Mouse (Mus musculus) small intestine, adult 2 months (tissue): Measurements from ENCODE around the gene Pak6. TPM values are rescaled to one million over a fixed set of nuclear protein-coding genes. Genes with fewer than 3 reads are reported as not detected.

Source experiments
- H3K27ac ChIP-seq: fragments of 200-500 bp; 2 replicates; pipeline ENCODE4 v1.5.1; 2012; ENCODE audit warnings: low read depth, low read length, control low read depth, inconsistent platforms; ENCODE audit not compliant: insufficient read depth
- H3K27me3 ChIP-seq: fragments of 200-500 bp; 2 replicates; pipeline ENCODE4 v1.6.1; 2012; ENCODE audit warnings: mild to moderate bottlenecking, moderate library complexity, low read length, inconsistent platforms; ENCODE audit not compliant: control insufficient read depth, insufficient read depth
- H3K36me3 ChIP-seq: fragments of 200-500 bp; 2 replicates; pipeline ENCODE4 v1.6.1; 2012; ENCODE audit warnings: mild to moderate bottlenecking, low read length, control low read depth, inconsistent platforms; ENCODE audit not compliant: control insufficient read depth, insufficient read depth
- H3K4me1 ChIP-seq: fragments of 200-500 bp; 2 replicates; pipeline ENCODE4 v1.6.1; 2012; ENCODE audit warnings: low read length, inconsistent platforms, mixed read lengths; ENCODE audit not compliant: control insufficient read depth, insufficient read depth, insufficient read length
- H3K4me3 ChIP-seq: fragments of 200-500 bp; 2 replicates; pipeline ENCODE4 v1.5.1; 2012; ENCODE audit warnings: low read depth, mild to moderate bottlenecking, control low read depth, inconsistent platforms, low read length, moderate library complexity
- CTCF ChIP-seq: fragments of 200-500 bp; IDR thresholded peaks from 2 replicates; pipeline ENCODE4 v1.5.1; 2012; ENCODE audit warnings: low read depth, mild to moderate bottlenecking, control low read depth, inconsistent platforms, low read length, moderate library complexity, mixed read lengths; ENCODE audit not compliant: insufficient replicate concordance, insufficient read length; ENCODE audit errors: extremely low read depth
- POLR2A ChIP-seq: fragments of 200-500 bp; IDR thresholded peaks from 2 replicates; pipeline ENCODE4 v1.6.1; 2012; ENCODE audit warnings: low read depth, mild to moderate bottlenecking, control low read depth, inconsistent platforms, low read length, moderate library complexity
- WGBS: fragments of 180-500 bp; shearing (Covaris S2); methylation state at CpG from one replicate; pipeline ENCODE4 v1.1.7; 2018; 5-methylcytosine and 5-hydroxymethylcytosine counted together
- polyA plus RNA-seq: library from polyadenylated mRNA; depleted of rRNA; stranded (reverse); fragments of >200 nt; gene quantifications from 2 replicates; pipeline ENCODE4 v1.2.3, GENCODE M21; 2012

Gene Pak6
- polyA plus RNA-seq, 1 experiment: 2.0 TPM

GRCm38 (mm10) chr2:118706436-118706835, 43.3 kb downstream of the Pak6 start:
- peaks cover 57% of the 10 kb centered on the region for H3K27me3 ChIP-seq
- TF ChIP-seq POLR2A (no peak), CTCF (no peak)
- WGBS: 48% methylated on average over 6 of the region's 6 CpGs

GRCm38 (mm10) chr2:118708472-118708871, 45.4 kb downstream of the Pak6 start:
- TF ChIP-seq POLR2A: no peak
- TF ChIP-seq CTCF: no peak
- Histone ChIP-seq H3K4me3 (no peak overlapping the region), H3K36me3 (no peaks in the 10 kb centered on the region), H3K27ac (no peak overlapping the region), H3K27me3 (peaks cover 41% of the 10 kb centered on the region), H3K4me1 (peaks cover 17% of the 10 kb centered on the region)
- 21% methylated on average over 4 of the region's 4 CpGs for WGBS

More at GRCm38 (mm10) chr2:118706436-118706835, 43.3 kb downstream of the Pak6 start:
- no peaks in the 10 kb centered on the region for H3K36me3 ChIP-seq
- no peak overlapping the region for H3K4me3 ChIP-seq
- H3K27ac ChIP-seq: no peak overlapping the region
- peaks cover 27% of the 10 kb centered on the region for H3K4me1 ChIP-seq

- TF ChIP-seq CTCF: no peak
- TF ChIP-seq POLR2A: no peak
- 52% methylated on average over 4 of the region's 4 CpGs for WGBS
- no peak overlapping the region for H3K27ac ChIP-seq
These were observed 46.6 kb downstream of the Pak6 start for GRCm38 (mm10) chr2:118709655-118710221.

GRCm38 (mm10) chr2:118711038-118711494, 48.0 kb downstream of the Pak6 start:
- 5% methylated on average over 36 of the region's 36 CpGs for WGBS
- no peak for TF ChIP-seq CTCF
- TF ChIP-seq POLR2A: no peak; the same call in 1 of the 2 replicates
- Histone ChIP-seq H3K4me1 (peaks cover 10% of the 10 kb centered on the region), H3K27me3 (peaks cover 18% of the 10 kb centered on the region), H3K36me3 (no peaks in the 10 kb centered on the region), H3K27ac (no peak overlapping the region), H3K4me3 (peak overlapping the region; percentile 48)

More at GRCm38 (mm10) chr2:118709655-118710221, 46.6 kb downstream of the Pak6 start:
- peaks cover 10% of the 10 kb centered on the region for H3K4me1 ChIP-seq
- H3K4me3 ChIP-seq: no peak overlapping the region
- peaks cover 28% of the 10 kb centered on the region for H3K27me3 ChIP-seq
- no peaks in the 10 kb centered on the region for H3K36me3 ChIP-seq

- H3K27me3 ChIP-seq: peaks cover 18% of the 10 kb centered on the region
- no peaks in the 10 kb centered on the region for H3K36me3 ChIP-seq
- peaks cover 10% of the 10 kb centered on the region for H3K4me1 ChIP-seq
- TF ChIP-seq CTCF (no peak), POLR2A (no peak)
- WGBS: 79% methylated on average over 6 of the region's 6 CpGs
- no peak overlapping the region for H3K4me3 ChIP-seq
- no peak overlapping the region for H3K27ac ChIP-seq
These were observed 50.5 kb downstream of the Pak6 start for GRCm38 (mm10) chr2:118713631-118714030.

GRCm38 (mm10) chr2:118714230-118714629, 51.1 kb downstream of the Pak6 start:
- H3K4me3 ChIP-seq: no peak overlapping the region
- 52% methylated on average over 4 of the region's 4 CpGs for WGBS
- H3K36me3 ChIP-seq: no peaks in the 10 kb centered on the region
- no peak overlapping the region for H3K27ac ChIP-seq
- no peak for TF ChIP-seq CTCF
- no peak for TF ChIP-seq POLR2A
- H3K27me3 ChIP-seq: peaks cover 18% of the 10 kb centered on the region
- H3K4me1 ChIP-seq: peaks cover 10% of the 10 kb centered on the region

GRCm38 (mm10) chr2:118716677-118717076, 53.6 kb downstream of the Pak6 start:
- Histone ChIP-seq H3K27ac (no peak overlapping the region), H3K4me1 (no peaks in the 10 kb centered on the region), H3K36me3 (no peaks in the 10 kb centered on the region), H3K4me3 (no peak overlapping the region), H3K27me3 (0 out of 2 replicates have a peak, but pooled peaks cover 3% of the 10 kb centered on the region)
- TF ChIP-seq CTCF: no peak
- TF ChIP-seq POLR2A: no peak
- 86% methylated on average over 5 of the region's 5 CpGs for WGBS
